Mouse (Mus musculus): ENCODE measurements at regions not wholly inside any gene's neighbourhood (a gene's known extent, or its start where the extent isn't known, plus 50 kb on each side); places are given as distances from the start of the nearest gene placed in this dataset.

- H3K27ac ChIP-seq (ENCODE audit: control insufficient read depth, low read depth, low read length), result no peak overlapping the region
- H3K36me3 ChIP-seq (ENCODE audit: control insufficient read depth in 1 of 2, insufficient read depth in 2 of 2, low read length in 2 of 2), result no peaks in the 10 kb centered on the region
- no peak for DNase-seq (ENCODE audit: low read depth, low spot score)
- no peaks in the 10 kb centered on the region for H3K4me1 ChIP-seq (ENCODE audit: control insufficient read depth in 1 of 2, insufficient read depth in 2 of 2, low read length in 2 of 2)
- no peak overlapping the region for H3K4me3 ChIP-seq (ENCODE audit: control insufficient read depth in 1 of 2, insufficient read depth in 1 of 2, low read depth in 2 of 2, low read length in 2 of 2)
- TF ChIP-seq MYB (IDR thresholded peaks at IDR 0.05; ENCODE audit: low read depth, low read length) (no peak), GABPA (IDR thresholded peaks at IDR 0.05; ENCODE audit: low read depth, low read length) (no peak), MAX (IDR thresholded peaks at IDR 0.05; ENCODE audit: low read length) (no peak), CHD2 (IDR thresholded peaks at IDR 0.05; ENCODE audit: low read length) (no peak), JUND (IDR thresholded peaks at IDR 0.05; ENCODE audit: low read depth, low read length) (no peak), POLR2AphosphoS5 (IDR thresholded peaks at IDR 0.05; ENCODE audit: borderline replicate concordance, low read depth, low read length) (no peak), EP300 (IDR thresholded peaks at IDR 0.05; ENCODE audit: low read depth in 1 of 2, low read length in 2 of 2) (no peak), MAFK (IDR thresholded peaks at IDR 0.05; ENCODE audit: borderline replicate concordance, low read depth, low read length) (no peak), ZMIZ1 (IDR thresholded peaks at IDR 0.05; ENCODE audit: low read depth, low read length) (no peak), MYC (IDR thresholded peaks at IDR 0.05; ENCODE audit: low read depth, low read length) (no peak), BHLHE40 (IDR thresholded peaks at IDR 0.05; ENCODE audit: borderline replicate concordance, low read depth, low read length) (no peak), UBTF (IDR thresholded peaks at IDR 0.05; ENCODE audit: borderline replicate concordance, insufficient read depth, low read depth, low read length) (no peak), TCF12 (IDR thresholded peaks at IDR 0.05; ENCODE audit: low read depth, low read length) (no peak), NELFE (IDR thresholded peaks at IDR 0.05; ENCODE audit: low read depth, low read length) (no peak), SIN3A (IDR thresholded peaks at IDR 0.05; ENCODE audit: low read length) (no peak)
- no peaks in the 10 kb centered on the region for H3K27me3 ChIP-seq (ENCODE audit: control insufficient read depth in 1 of 2, insufficient read depth in 2 of 2, low read length in 2 of 2)
- H3K9ac ChIP-seq (ENCODE audit: control insufficient read depth, low read depth, low read length, poor library complexity, severe bottlenecking), result no peak overlapping the region
- H3K79me2 ChIP-seq (ENCODE audit: control insufficient read depth, insufficient read depth, low read length, poor library complexity), result no peaks in the 10 kb centered on the region
- H3K9me3 ChIP-seq (replicated peaks; ENCODE audit: insufficient read depth, low read length), result no peaks in the 10 kb centered on the region
Observed at GRCm38 (mm10) chr12:10135915-10136314, 233.9 kb upstream of the Nt5c1b start.

GRCm38 (mm10) chr12:10140131-10140530 lies 229.6 kb upstream of the Nt5c1b start:
- Histone ChIP-seq H3K9ac (ENCODE audit: control insufficient read depth, low read depth, low read length, poor library complexity, severe bottlenecking) (no peak overlapping the region), H3K79me2 (ENCODE audit: control insufficient read depth, insufficient read depth, low read length, poor library complexity) (no peaks in the 10 kb centered on the region), H3K4me1 (ENCODE audit: control insufficient read depth in 1 of 2, insufficient read depth in 2 of 2, low read length in 2 of 2) (no peaks in the 10 kb centered on the region), H3K27me3 (ENCODE audit: control insufficient read depth in 1 of 2, insufficient read depth in 2 of 2, low read length in 2 of 2) (no peaks in the 10 kb centered on the region), H3K4me3 (ENCODE audit: control insufficient read depth in 1 of 2, insufficient read depth in 1 of 2, low read depth in 2 of 2, low read length in 2 of 2) (no peak overlapping the region), H3K27ac (ENCODE audit: control insufficient read depth, low read depth, low read length) (no peak overlapping the region), H3K9me3 (replicated peaks; ENCODE audit: insufficient read depth, low read length) (no peaks in the 10 kb centered on the region), H3K36me3 (ENCODE audit: control insufficient read depth in 1 of 2, insufficient read depth in 2 of 2, low read length in 2 of 2) (no peaks in the 10 kb centered on the region)
- TF ChIP-seq MYB (IDR thresholded peaks at IDR 0.05; ENCODE audit: low read depth, low read length) (no peak), TCF12 (IDR thresholded peaks at IDR 0.05; ENCODE audit: low read depth, low read length) (no peak), POLR2A (IDR thresholded peaks at IDR 0.05; ENCODE audit: control insufficient read depth in 1 of 2, insufficient read depth in 1 of 2, low read depth in 1 of 2, low read length in 2 of 2, poor library complexity in 1 of 2) (no peak), TBP (IDR thresholded peaks at IDR 0.05; ENCODE audit: low read depth, low read length) (no peak), E2F4 (IDR thresholded peaks at IDR 0.05; ENCODE audit: borderline replicate concordance, low read depth, low read length) (no peak), NRF1 (IDR thresholded peaks at IDR 0.05; ENCODE audit: insufficient read depth, low read depth, low read length, poor library complexity, severe bottlenecking) (no peak), TAL1 (IDR thresholded peaks at IDR 0.05; ENCODE audit: low read length) (no peak), ELF1 (IDR thresholded peaks at IDR 0.05; ENCODE audit: low read depth, low read length) (no peak), MXI1 (IDR thresholded peaks at IDR 0.05; ENCODE audit: low read depth, low read length) (no peak), GATA1 (IDR thresholded peaks at IDR 0.05; ENCODE audit: low read depth, low read length) (no peak), GABPA (IDR thresholded peaks at IDR 0.05; ENCODE audit: low read depth, low read length) (no peak), JUND (IDR thresholded peaks at IDR 0.05; ENCODE audit: low read depth, low read length) (no peak), RAD21 (IDR thresholded peaks at IDR 0.05; ENCODE audit: low read depth, low read length) (no peak), NELFE (IDR thresholded peaks at IDR 0.05; ENCODE audit: low read depth, low read length) (no peak), ZMIZ1 (IDR thresholded peaks at IDR 0.05; ENCODE audit: low read depth, low read length) (no peak), POLR2AphosphoS2 (IDR thresholded peaks at IDR 0.05; ENCODE audit: low read length) (no peak), EP300 (IDR thresholded peaks at IDR 0.05; ENCODE audit: low read depth in 1 of 2, low read length in 2 of 2) (no peak), MYC (IDR thresholded peaks at IDR 0.05; ENCODE audit: low read depth, low read length) (no peak), BHLHE40 (IDR thresholded peaks at IDR 0.05; ENCODE audit: borderline replicate concordance, low read depth, low read length) (no peak)
- DNase-seq (ENCODE audit: low read depth, low spot score), result no peak

All from MEL (cell line).